Mouse (Mus musculus) lung, embryonic 16.5 days (tissue): ENCODE measurements around the gene Nr2e3. TPM values are rescaled to one million over a fixed set of nuclear protein-coding genes. Genes with fewer than 3 reads are reported as not detected.

Experiments
- ATAC-seq: fragments of 200-750 bp; cut with Nextera tagmentation; 2 replicates; pipeline ENCODE4 v1.8.0; 2017; ENCODE audit warnings: low read depth, mild to moderate bottlenecking, moderate library complexity
- H3K27ac ChIP-seq: fragments of 300-500 bp; sonication (generic); 2 replicates; pipeline ENCODE4 v1.5.1; 2014; ENCODE audit warnings: mild to moderate bottlenecking, control low read depth, low read length
- H3K27me3 ChIP-seq: fragments of 300-500 bp; sonication (generic); 2 replicates; pipeline ENCODE4 v1.6.1; 2014; ENCODE audit warnings: low read depth, low read length, mixed read lengths; ENCODE audit not compliant: control insufficient read depth, insufficient read depth
- H3K36me3 ChIP-seq: fragments of 300-500 bp; sonication (generic); 2 replicates; pipeline ENCODE4 v1.6.1; 2014; ENCODE audit warnings: low read length; ENCODE audit not compliant: control insufficient read depth, insufficient read depth
- H3K4me1 ChIP-seq: fragments of 300-500 bp; sonication (generic); replicated peaks from 2 replicates; pipeline ENCODE4 v1.6.1; 2014; ENCODE audit warnings: low read length, mixed read lengths; ENCODE audit not compliant: control insufficient read depth, insufficient read depth
- H3K4me2 ChIP-seq: fragments of 300-500 bp; sonication (generic); 2 replicates; pipeline ENCODE4 v1.6.1; 2014; ENCODE audit warnings: low read depth, low read length, control low read depth
- H3K4me3 ChIP-seq: fragments of 300-500 bp; sonication (generic); 2 replicates; pipeline ENCODE4 v1.5.1; 2014; ENCODE audit warnings: mild to moderate bottlenecking, low read length, control low read depth
- H3K9ac ChIP-seq: fragments of 300-500 bp; sonication (generic); 2 replicates; pipeline ENCODE4 v1.6.1; 2014; ENCODE audit warnings: low read length, control low read depth
- H3K9me3 ChIP-seq: fragments of 300-500 bp; sonication (generic); 2 replicates; pipeline ENCODE4 v1.6.1; 2016; ENCODE audit warnings: low read length; ENCODE audit not compliant: control insufficient read depth
- WGBS: fragments of 180-500 bp; shearing (Covaris S2); extraction: QIAGEN DNeasy Blood & Tissue Kit; methylation state at CpG from one replicate; pipeline ENCODE4 v1.1.7; 2014; 5-methylcytosine and 5-hydroxymethylcytosine counted together
- polyA plus RNA-seq: library from polyadenylated mRNA; unstranded; fragments of >200 nt; fragmentation: Nextera tagmentation; extraction: Ambion mirVana; gene quantifications from 2 replicates; pipeline ENCODE4 v1.2.1, GENCODE M21; 2015

The Nr2e3 gene
- polyA plus RNA-seq, 1 experiment from 2014 or later, result not detected

GRCm38 (mm10) chr9:59953556-59953955 is 6.9 kb downstream of the Nr2e3 start:
- 76% methylated on average over 7 of the region's 7 CpGs for WGBS
- no peak for ATAC-seq
- no peak overlapping the region for H3K27ac ChIP-seq
- no peak overlapping the region for H3K4me3 ChIP-seq
- H3K4me2 ChIP-seq, result no peak overlapping the region
- no peaks in the 10 kb centered on the region for H3K9me3 ChIP-seq
- H3K4me1 ChIP-seq, result peaks cover 5% of the 10 kb centered on the region; the same call in 1 of the 2 replicates
- H3K36me3 ChIP-seq, result no peaks in the 10 kb centered on the region
- H3K9ac ChIP-seq, result no peak overlapping the region
- no peaks in the 10 kb centered on the region for H3K27me3 ChIP-seq

- Histone ChIP-seq H3K4me1 (peaks cover 10% of the 10 kb centered on the region; the same call in 1 of the 2 replicates), H3K9me3 (no peaks in the 10 kb centered on the region), H3K27ac (no peak overlapping the region), H3K27me3 (no peaks in the 10 kb centered on the region), H3K9ac (no peak overlapping the region), H3K4me3 (no peak overlapping the region), H3K4me2 (no peak overlapping the region), H3K36me3 (no peaks in the 10 kb centered on the region)
- ATAC-seq, result no peak
- 49% methylated on average over 7 of the region's 8 CpGs for WGBS
Measured at GRCm38 (mm10) chr9:59952515-59953070, 7.9 kb downstream of the Nr2e3 start.

GRCm38 (mm10) chr9:59951943-59952342 is 8.5 kb downstream of the Nr2e3 start:
- WGBS, result 53% methylated on average over 4 of the region's 4 CpGs
- no peak for ATAC-seq

GRCm38 (mm10) chr9:59951001-59951750 is 9.3 kb downstream of the Nr2e3 start:
- H3K27ac ChIP-seq, result no peak overlapping the region
- no peaks in the 10 kb centered on the region for H3K27me3 ChIP-seq
- no peaks in the 10 kb centered on the region for H3K9me3 ChIP-seq
- peaks cover 10% of the 10 kb centered on the region; the same call in 1 of the 2 replicates for H3K4me1 ChIP-seq
- no peaks in the 10 kb centered on the region for H3K36me3 ChIP-seq
- H3K4me3 ChIP-seq, result no peak overlapping the region
- no peak overlapping the region for H3K9ac ChIP-seq
- WGBS, result 84% methylated on average over 9 of the region's 9 CpGs
- H3K4me2 ChIP-seq, result no peak overlapping the region
- ATAC-seq, result no peak

More at GRCm38 (mm10) chr9:59951943-59952342, 8.5 kb downstream of the Nr2e3 start:
- H3K4me3 ChIP-seq, result no peak overlapping the region
- peaks cover 10% of the 10 kb centered on the region; the same call in 1 of the 2 replicates for H3K4me1 ChIP-seq
- H3K27ac ChIP-seq, result no peak overlapping the region
- no peak overlapping the region for H3K9ac ChIP-seq
- no peaks in the 10 kb centered on the region for H3K36me3 ChIP-seq
- H3K9me3 ChIP-seq, result no peaks in the 10 kb centered on the region
- H3K4me2 ChIP-seq, result no peak overlapping the region
- H3K27me3 ChIP-seq, result no peaks in the 10 kb centered on the region

- Histone ChIP-seq H3K27me3 (no peaks in the 10 kb centered on the region), H3K27ac (no peak overlapping the region), H3K9me3 (no peaks in the 10 kb centered on the region), H3K4me2 (no peak overlapping the region), H3K9ac (no peak overlapping the region), H3K4me1 (peaks cover 6% of the 10 kb centered on the region; the same call in 1 of the 2 replicates), H3K4me3 (no peak overlapping the region), H3K36me3 (no peaks in the 10 kb centered on the region)
- 85% methylated on average over 5 of the region's 5 CpGs for WGBS
- no peak for ATAC-seq
Measured at GRCm38 (mm10) chr9:59949981-59950380, 10.5 kb downstream of the Nr2e3 start.

- Histone ChIP-seq H3K9me3 (no peaks in the 10 kb centered on the region), H3K4me2 (no peak overlapping the region), H3K27ac (no peak overlapping the region), H3K4me1 (peaks cover 6% of the 10 kb centered on the region; the same call in 1 of the 2 replicates), H3K36me3 (no peaks in the 10 kb centered on the region), H3K9ac (no peak overlapping the region), H3K27me3 (no peaks in the 10 kb centered on the region), H3K4me3 (no peak overlapping the region)
- no peak for ATAC-seq
- 59% methylated on average over 6 of the region's 6 CpGs for WGBS
Measured at GRCm38 (mm10) chr9:59949511-59949910, 10.9 kb downstream of the Nr2e3 start.

GRCm38 (mm10) chr9:59948691-59949250 is 11.7 kb downstream of the Nr2e3 start:
- no peak for ATAC-seq
- H3K9ac ChIP-seq, result no peak overlapping the region
- 86% methylated on average over 17 of the region's 17 CpGs for WGBS

GRCm38 (mm10) chr9:59948226-59948625 is 12.2 kb downstream of the Nr2e3 start:
- no peak overlapping the region for H3K9ac ChIP-seq
- peaks cover 6% of the 10 kb centered on the region; the same call in 1 of the 2 replicates for H3K4me1 ChIP-seq
- H3K27ac ChIP-seq, result no peak overlapping the region
- H3K27me3 ChIP-seq, result no peaks in the 10 kb centered on the region
- no peaks in the 10 kb centered on the region for H3K36me3 ChIP-seq
- no peak for ATAC-seq
- H3K4me3 ChIP-seq, result no peak overlapping the region
- 49% methylated on average over 8 of the region's 8 CpGs for WGBS
- no peaks in the 10 kb centered on the region for H3K9me3 ChIP-seq
- H3K4me2 ChIP-seq, result no peak overlapping the region

More at GRCm38 (mm10) chr9:59948691-59949250, 11.7 kb downstream of the Nr2e3 start:
- Histone ChIP-seq H3K27me3 (no peaks in the 10 kb centered on the region), H3K36me3 (no peaks in the 10 kb centered on the region), H3K27ac (no peak overlapping the region), H3K4me2 (no peak overlapping the region), H3K9me3 (no peaks in the 10 kb centered on the region), H3K4me1 (peaks cover 6% of the 10 kb centered on the region; the same call in 1 of the 2 replicates), H3K4me3 (no peak overlapping the region)

- no peaks in the 10 kb centered on the region for H3K9me3 ChIP-seq
- H3K4me1 ChIP-seq, result peaks cover 6% of the 10 kb centered on the region; the same call in 1 of the 2 replicates
- H3K4me2 ChIP-seq, result no peak overlapping the region
- WGBS, result 71% methylated on average over 8 of the region's 8 CpGs
- H3K27ac ChIP-seq, result no peak overlapping the region
- no peaks in the 10 kb centered on the region for H3K27me3 ChIP-seq
- H3K9ac ChIP-seq, result no peak overlapping the region
- no peak for ATAC-seq
- no peaks in the 10 kb centered on the region for H3K36me3 ChIP-seq
- H3K4me3 ChIP-seq, result no peak overlapping the region
Measured at GRCm38 (mm10) chr9:59947271-59947670, 13.2 kb downstream of the Nr2e3 start.
